Mouse (Mus musculus) urinary bladder, adult 18-20 months (tissue): ENCODE results near the gene Stx5a.
A peak's percentile ranks its signal among the peaks of the same experiment; 100 is the strongest.

Experiments used
- DNase-seq, 2 experiments: peaks; one replicate each; pipeline ENCODE4 v3.0.0; 2022; ENCODE audit warnings: low spot score in 2 of 2, mixed read lengths in 2 of 2

Gene Stx5a

GRCm38 (mm10) chr19:8741243-8741869 is at the start of gene Stx5a:
Gene Stx5a, plus strand, starts transcription at chr19:8741413.
- DNase-seq = peak; percentile 91 to 95

DNA sequence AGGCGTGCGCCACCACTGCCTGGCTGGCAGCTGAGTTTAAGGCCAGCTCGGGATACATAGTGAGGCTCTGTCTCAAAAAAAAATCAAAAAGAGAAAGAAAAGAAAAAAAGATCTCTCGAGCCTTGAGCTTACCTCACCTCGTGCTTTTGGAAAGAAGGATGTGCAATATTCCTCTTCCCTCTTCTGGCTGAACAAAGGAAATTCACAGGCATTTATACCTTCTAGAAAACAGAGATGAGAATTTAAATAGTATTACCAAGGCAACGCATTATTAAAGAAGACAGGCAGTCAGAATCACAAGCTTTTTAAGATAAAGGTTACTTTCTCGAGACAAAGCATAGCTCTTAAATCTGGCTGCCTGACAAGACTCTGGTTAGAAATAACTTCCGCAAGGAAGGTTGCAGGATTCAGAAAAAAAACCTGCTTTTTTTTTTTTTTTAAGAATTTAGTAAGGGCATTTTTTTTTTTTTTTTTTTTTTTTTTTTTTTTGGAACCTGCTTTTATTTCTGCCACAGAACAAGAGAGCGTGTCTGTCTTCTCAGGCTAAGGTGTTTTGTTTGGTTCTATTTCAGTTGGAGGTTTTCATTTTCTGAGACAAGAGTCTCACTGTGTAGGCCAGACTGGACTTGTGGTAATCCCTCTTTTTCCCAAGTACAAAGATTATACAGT is 49.2 kb upstream of the Stx5a start:
- no peak for DNase-seq

GRCm38 (mm10) chr19:8692740-8693139 is 48.5 kb upstream of the Stx5a start:
- no peak for DNase-seq

DNA sequence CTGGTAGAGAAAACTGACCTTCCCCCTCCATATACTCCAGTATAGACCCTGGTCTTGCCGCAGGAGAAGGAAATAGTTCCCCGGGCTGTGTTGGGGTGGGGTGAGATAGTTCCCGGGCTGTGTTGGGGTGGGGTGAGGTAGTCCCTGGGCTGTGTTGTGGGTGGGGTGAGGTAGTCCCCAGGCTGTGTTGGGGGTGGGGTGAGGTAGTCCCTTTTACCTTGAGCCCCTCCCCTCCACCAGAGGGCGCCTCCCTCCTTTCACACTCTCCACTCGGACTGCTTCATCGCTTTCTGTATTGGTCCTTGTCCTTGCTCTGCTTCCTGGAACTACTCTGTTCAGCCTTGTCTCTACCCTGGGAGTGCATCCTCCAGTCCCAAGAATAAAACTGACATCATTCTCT is 45.9 kb upstream of the Stx5a start:
- peak in 1 of 2 experiments; percentile 40 for DNase-seq

GRCm38 (mm10) chr19:8699652-8700051 is 41.6 kb upstream of the Stx5a start:
- DNase-seq = no peak

DNA sequence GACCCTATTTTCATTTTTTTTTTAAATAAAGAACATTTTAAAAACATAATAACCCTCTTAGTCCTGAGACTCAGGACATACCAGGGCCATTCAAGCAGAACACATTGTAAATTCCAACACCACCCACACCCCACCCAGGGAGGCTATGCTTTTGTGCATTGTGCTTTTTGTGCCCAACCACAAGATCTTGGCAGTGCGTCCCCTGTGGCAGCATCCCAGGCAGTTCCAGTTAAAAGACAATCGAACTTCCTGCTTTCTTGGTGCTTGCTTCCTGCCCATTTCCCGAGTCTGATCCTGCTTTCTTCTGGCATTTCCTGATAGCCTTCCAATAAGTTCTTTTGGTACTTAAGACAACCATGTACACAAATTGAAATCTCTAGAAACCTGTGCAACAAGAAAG is 38.8 kb upstream of the Stx5a start:
- no peak for DNase-seq

DNA sequence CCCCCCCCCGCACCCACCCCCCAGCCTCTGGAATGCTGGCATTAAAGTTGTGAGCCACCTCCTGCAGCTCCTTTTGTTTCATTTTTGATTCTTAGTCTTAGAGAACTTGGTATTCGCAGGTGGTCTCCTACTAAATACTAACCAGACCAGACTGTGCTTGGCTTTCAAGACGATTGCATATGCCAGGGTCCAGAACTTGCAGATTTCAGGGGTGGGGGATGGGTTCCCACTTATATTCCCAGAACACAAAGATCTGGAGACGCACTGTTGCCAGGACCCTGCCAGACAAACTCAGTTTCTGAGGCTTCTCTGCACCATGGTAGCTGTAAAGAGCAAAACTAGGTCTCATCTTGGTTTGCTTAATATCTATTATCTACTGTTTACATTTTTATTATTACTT is 37.6 kb upstream of the Stx5a start:
- no peak for DNase-seq

DNA sequence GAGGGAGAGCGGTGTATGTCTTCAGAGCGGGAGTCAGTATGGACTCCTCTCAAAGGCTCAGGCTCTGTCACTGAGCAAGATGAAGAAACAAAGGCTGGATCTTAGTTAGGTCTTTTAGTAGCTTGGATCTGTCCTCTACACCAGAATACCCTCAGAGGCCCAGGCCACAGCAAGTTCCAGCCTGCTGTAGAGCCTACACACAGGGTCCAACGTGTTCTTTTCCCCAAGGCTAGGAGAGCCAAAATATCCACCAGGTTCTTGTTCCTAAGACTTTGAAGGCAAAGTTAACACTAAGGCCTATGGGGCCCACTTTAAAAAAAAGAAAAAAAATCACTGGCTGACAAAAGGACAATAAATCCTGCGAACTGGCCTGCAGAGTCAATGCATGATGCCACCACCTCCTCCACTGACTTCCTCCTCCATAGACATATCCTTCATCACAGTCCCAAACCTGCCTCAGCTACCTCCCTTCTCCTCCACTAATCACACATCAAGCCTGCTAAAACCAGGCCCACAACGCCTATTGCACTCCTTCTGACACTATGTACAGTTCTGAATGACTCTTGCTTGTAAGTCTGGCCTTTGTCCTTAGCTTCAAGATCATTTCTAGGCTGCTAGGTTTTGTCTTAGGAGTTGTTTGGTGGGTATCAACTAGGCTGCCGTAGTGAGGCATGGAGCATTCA is 36.0 kb upstream of the Stx5a start:
- DNase-seq = no peak

- no peak for DNase-seq
Observed at GRCm38 (mm10) chr19:8706132-8706667, 35.0 kb upstream of the Stx5a start.

DNA sequence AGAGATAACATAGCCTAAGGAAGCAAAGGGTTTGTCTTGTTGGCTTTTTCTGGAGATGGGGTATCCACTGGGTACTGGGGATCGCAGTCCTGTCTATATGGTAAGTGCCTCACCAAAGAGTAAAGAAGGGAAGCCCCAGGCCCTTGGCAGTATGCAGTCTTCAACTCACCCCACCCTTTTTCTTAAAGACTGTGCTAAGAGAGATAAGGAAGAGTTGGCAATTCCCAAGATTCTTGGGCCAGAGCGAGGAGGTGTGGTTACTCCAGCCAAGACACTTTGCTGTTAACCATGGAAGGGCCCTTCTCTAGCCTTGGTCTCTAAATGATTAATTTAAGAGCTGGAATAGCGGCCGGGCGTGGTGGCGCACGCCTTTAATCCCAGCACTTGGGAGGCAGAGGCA is 34.3 kb upstream of the Stx5a start:
- DNase-seq = no peak

GRCm38 (mm10) chr19:8708954-8709353 is 32.3 kb upstream of the Stx5a start:
- DNase-seq = no peak

GRCm38 (mm10) chr19:8710057-8710456 is 31.2 kb upstream of the Stx5a start:
- no peak for DNase-seq

GRCm38 (mm10) chr19:8711506-8711905 is 29.7 kb upstream of the Stx5a start:
- no peak for DNase-seq

GRCm38 (mm10) chr19:8711949-8712869 is 29.0 kb upstream of the Stx5a start:
- DNase-seq = no peak

- peak; percentile 44 to 68 for DNase-seq
Observed at GRCm38 (mm10) chr19:8712870-8713305, 28.3 kb upstream of the Stx5a start.

- DNase-seq = peak; percentile 87 to 89
Observed at GRCm38 (mm10) chr19:8713306-8713996, 27.8 kb upstream of the Stx5a start.

DNA sequence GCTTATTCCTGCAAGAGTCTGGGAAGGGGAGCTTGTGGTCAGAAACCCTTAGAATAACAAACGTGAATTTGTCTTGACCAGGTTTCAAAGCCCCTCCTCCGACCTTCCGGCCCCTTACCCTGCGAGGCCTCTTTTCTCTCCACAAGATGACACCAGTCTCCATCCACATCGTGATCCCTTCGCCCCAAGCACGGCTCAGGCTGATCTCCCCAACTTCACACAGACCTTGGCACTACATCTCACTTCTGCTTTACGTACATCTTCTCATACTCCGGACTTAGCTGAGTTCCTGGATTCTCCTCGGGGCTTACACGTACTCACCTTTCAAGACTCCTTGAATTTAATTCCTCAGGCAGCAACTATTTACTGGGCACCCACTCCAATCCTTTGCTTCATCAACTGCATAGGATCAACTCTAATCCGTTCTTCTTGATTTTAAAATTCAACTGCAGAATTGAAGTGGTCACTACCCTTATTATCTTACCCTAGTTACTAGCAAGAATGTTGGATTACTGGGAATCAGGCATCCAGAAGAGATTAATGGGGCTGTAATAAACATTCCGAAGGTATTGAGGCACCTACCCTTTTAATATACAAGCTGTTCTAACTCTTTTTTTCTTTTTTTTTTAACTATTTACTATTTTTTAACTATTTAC is 27.1 kb upstream of the Stx5a start:
- no peak for DNase-seq

GRCm38 (mm10) chr19:8714653-8715481 is 26.3 kb upstream of the Stx5a start:
- no peak for DNase-seq
